Mouse (Mus musculus) adrenal gland, postnatal 25 days (tissue): ENCODE data around the gene Hist1h2bq. TPM values are rescaled to one million over a fixed set of nuclear protein-coding genes. Genes with fewer than 3 reads are reported as not detected.

Experiments used
- DNase-seq: peaks from one replicate; pipeline ENCODE4 v3.0.0; 2021; ENCODE audit warnings: mixed read lengths
- microRNA-seq, 2 experiments: library from miRNA; unstranded; fragments of <30 nt; microRNA quantifications; one replicate each; pipeline ENCODE4 v1.2.0; 2021
- total RNA-seq: library from RNA; stranded (reverse); gene quantifications from 2 replicates; pipeline ENCODE4 v1.2.3, GENCODE M21; 2021

Gene Hist1h2bq
- total RNA-seq, 1 experiment from 2014 or later: 87.7 TPM

- DNase-seq: no peak
These were observed 22.0 kb downstream of the Hist1h2bq start for GRCm38 (mm10) chr13:21787760-21788593.

- peak; percentile 61 for DNase-seq
These were observed 22.9 kb downstream of the Hist1h2bq start, which contains the start of the genes Hist1h2an and Hist1h2bp for GRCm38 (mm10) chr13:21786899-21787629. Gene Hist1h2an (minus strand): TSS chr13:21787218. Gene Hist1h2bp (plus strand): TSS chr13:21787461.

- DNase-seq: no peak
These were observed 23.7 kb downstream of the Hist1h2bq start for GRCm38 (mm10) chr13:21786189-21786898.

- no peak for DNase-seq
These were observed 25.7 kb downstream of the Hist1h2bq start for GRCm38 (mm10) chr13:21784311-21784710.

GRCm38 (mm10) chr13:21783734-21784161 is 26.2 kb downstream of the Hist1h2bq start:
- no peak for DNase-seq

GRCm38 (mm10) chr13:21783255-21783617 is 26.8 kb downstream of the Hist1h2bq start, which contains the start of gene Hist1h3i:
Gene Hist1h3i (minus strand): TSS chr13:21783370.
- peak; percentile 13 for DNase-seq

- DNase-seq: peak; percentile 7
These were observed 27.4 kb downstream of the Hist1h2bq start for GRCm38 (mm10) chr13:21782361-21783254.

GRCm38 (mm10) chr13:21781639-21782038 is 28.4 kb downstream of the Hist1h2bq start:
- no peak for DNase-seq

GRCm38 (mm10) chr13:21781021-21781555 is 28.9 kb downstream of the Hist1h2bq start:
- DNase-seq: no peak

GRCm38 (mm10) chr13:21779767-21780731 is 29.9 kb downstream of the Hist1h2bq start, which contains the start of gene Hist1h1b:
Gene Hist1h1b (minus strand): TSS chr13:21780625.
- peak; percentile 65 for DNase-seq

GRCm38 (mm10) chr13:21778814-21779766 is 30.9 kb downstream of the Hist1h2bq start:
- DNase-seq: peak; percentile 58

Small RNAs within 50 kb of the gene (microRNA-seq; reads per million reads assigned to microRNA genes)
- gene Gm19658 (0 reads per million in 2 experiments), gene Gm44346 (0 reads per million in 2 experiments), gene Gm44466 (0 reads per million in 2 experiments)

Other genes with a start within 250 kb of the Hist1h2bq start
- not detected in 2 replicates for gene Olfr1364, start 228.4 kb downstream of the Hist1h2bq start, total RNA-seq
- gene Olfr1362, start 196.2 kb downstream of the Hist1h2bq start, total RNA-seq: not detected in 2 replicates
- gene Olfr11, start 167.7 kb downstream of the Hist1h2bq start, total RNA-seq: not detected in 2 replicates
- not detected in 2 replicates for gene Olfr1361, start 146.8 kb downstream of the Hist1h2bq start, total RNA-seq
- gene Olfr1360, start 132.8 kb downstream of the Hist1h2bq start, total RNA-seq: not detected in 2 replicates
- not detected in 2 replicates for gene Olfr1359, start 112.1 kb downstream of the Hist1h2bq start, total RNA-seq
- 91.0 and 102 TPM in 2 replicates for gene Hist1h2bl, start 94.1 kb downstream of the Hist1h2bq start, total RNA-seq
- gene Hist1h2ai, start 93.8 kb downstream of the Hist1h2bq start, total RNA-seq: 9.0 and 60.3 TPM in 2 replicates
- gene Hist1h3h, start 92.5 kb downstream of the Hist1h2bq start, total RNA-seq: 105 and 138 TPM in 2 replicates
- gene Hist1h2bm, start 88.2 kb downstream of the Hist1h2bq start, total RNA-seq: 26.4 and 32.4 TPM in 2 replicates
- 20.5 and 22.8 TPM in 2 replicates for gene Hist1h4j, start 75.1 kb downstream of the Hist1h2bq start, total RNA-seq
- 152 and 260 TPM in 2 replicates for gene Hist1h4k, start 59.7 kb downstream of the Hist1h2bq start, total RNA-seq
- gene Hist1h2ak, start 56.4 kb downstream of the Hist1h2bq start, total RNA-seq: 28.8 and 39.5 TPM in 2 replicates
- gene Hist1h2bn, start 56.1 kb downstream of the Hist1h2bq start, total RNA-seq: 52.6 and 54.5 TPM in 2 replicates
- gene Hist1h1b, start 29.6 kb downstream of the Hist1h2bq start, total RNA-seq: 48.9 and 60.4 TPM in 2 replicates
- 122 and 132 TPM in 2 replicates for gene Hist1h3i, start 26.8 kb downstream of the Hist1h2bq start, total RNA-seq
- 17.4 and 21.1 TPM in 2 replicates for gene Hist1h2an, start 23.0 kb downstream of the Hist1h2bq start, total RNA-seq
- 37.8 and 38.3 TPM in 2 replicates for gene Hist1h2bp, start 22.7 kb downstream of the Hist1h2bq start, total RNA-seq
- 56.7 and 173 TPM in 2 replicates for gene Hist1h2ao, start 268 bp upstream of the Hist1h2bq start, total RNA-seq
- gene Hist1h4m, start 1.5 kb upstream of the Hist1h2bq start, total RNA-seq: 279 and 356 TPM in 2 replicates
- gene Hist1h4n, start 22.0 kb upstream of the Hist1h2bq start, total RNA-seq: 43.4 and 51.9 TPM in 2 replicates
- 4.5 and 108 TPM in 2 replicates for gene Hist1h2ap, start 23.3 kb upstream of the Hist1h2bq start, total RNA-seq
- 39.7 and 86.5 TPM in 2 replicates for gene Hist1h2br, start 23.5 kb upstream of the Hist1h2bq start, total RNA-seq
- gene Zfp184, start 134.9 kb upstream of the Hist1h2bq start, total RNA-seq: 2.0 and 2.1 TPM in 2 replicates
- gene Pom121l2, start 171.0 kb upstream of the Hist1h2bq start, total RNA-seq: not detected in 2 replicates
- not detected in 2 replicates for gene Prss16, start 199.5 kb upstream of the Hist1h2bq start, total RNA-seq
- 30.0 and 61.8 TPM in 2 replicates for gene Hist1h2ah, start 225.4 kb upstream of the Hist1h2bq start, total RNA-seq
- 121 and 135 TPM in 2 replicates for gene Hist1h2bk, start 225.7 kb upstream of the Hist1h2bq start, total RNA-seq
- gene Hist1h4i, start 231.2 kb upstream of the Hist1h2bq start, total RNA-seq: 82.8 and 97.8 TPM in 2 replicates
- 50.6 and 64.7 TPM in 2 replicates for gene Hist1h2ag, start 232.7 kb upstream of the Hist1h2bq start, total RNA-seq
- gene Hist1h2bj, start 233.0 kb upstream of the Hist1h2bq start, total RNA-seq: 57.9 and 61.1 TPM in 2 replicates